Mouse (Mus musculus): Measurements from ENCODE around the gene Tm4sf5. TPM values are rescaled to one million over a fixed set of nuclear protein-coding genes. Genes with fewer than 3 reads are reported as not detected.

Tm4sf5 gene
- total and polyA plus RNA-seq, 3 experiments = 5.5 to 24.5 (median 11.7) TPM

DNA sequence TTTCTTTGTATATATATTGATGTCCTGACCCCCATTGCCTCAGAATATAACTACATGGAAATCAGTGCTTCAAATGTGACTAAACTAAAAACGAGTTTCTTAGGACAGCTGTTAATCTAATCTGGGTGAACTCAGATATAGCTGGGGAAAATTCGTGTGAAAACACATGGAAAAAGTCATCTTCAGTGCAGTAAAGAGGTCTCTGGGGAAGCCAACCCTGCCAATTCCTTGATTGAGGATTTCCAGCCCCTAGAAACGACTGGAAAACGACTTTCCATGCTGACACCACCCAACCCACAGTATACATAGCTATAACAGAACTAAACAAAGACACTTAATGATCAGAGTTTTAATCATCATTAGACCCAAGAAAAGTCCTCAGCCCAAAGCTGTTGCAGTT, 17.2 kb upstream of the Tm4sf5 start:
- dilution Hi-C loops (cut with MboI; ENCODE audit: extremely low pct_ligation_motif_present, extremely low pct_unique_long_range_greater_than_20kb, low sequenced_read_pairs) = no loop called here

DNA sequence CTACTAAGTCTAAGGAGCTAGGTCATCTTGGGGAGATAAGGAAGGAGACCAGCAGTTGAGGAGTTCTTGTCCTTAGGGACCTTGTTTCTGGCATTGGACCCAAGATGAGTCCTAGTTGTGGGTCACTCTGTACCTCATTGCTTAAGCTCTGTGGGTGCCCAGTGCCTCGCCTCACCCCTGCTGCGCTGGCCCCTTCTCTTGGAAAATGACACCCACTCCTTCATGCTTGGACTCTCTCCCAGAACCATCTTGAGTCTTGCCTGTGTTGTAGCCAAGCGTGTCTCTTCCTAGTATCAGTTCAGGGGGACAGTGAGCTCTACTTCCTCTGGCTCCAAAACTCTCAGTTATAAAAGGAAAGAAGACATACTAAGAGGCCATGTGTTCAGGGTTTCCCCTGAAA, 15.9 kb upstream of the Tm4sf5 start:
- no peak for TF ChIP-seq JUND (conservative IDR thresholded peaks at IDR 0.05; ENCODE audit: low read depth, low read length)
- TF ChIP-seq ETS1 (conservative IDR thresholded peaks at IDR 0.05; ENCODE audit: low read depth, low read length) = no peak
- no peak for TF ChIP-seq CTCF (conservative IDR thresholded peaks at IDR 0.05 in 1 of 2, IDR thresholded peaks at IDR 0.05 in 1 of 2; ENCODE audit: low read depth in 2 of 2, low read length in 2 of 2)
- no peak for TF ChIP-seq ZC3H11A (IDR thresholded peaks at IDR 0.05; ENCODE audit: low read depth, low read length)
- no peak for TF ChIP-seq TBP (conservative IDR thresholded peaks at IDR 0.05; ENCODE audit: low read depth, low read length)
- TF ChIP-seq USF2 (conservative IDR thresholded peaks at IDR 0.05; ENCODE audit: low read depth, low read length) = no peak
- no peak for TF ChIP-seq MYC (IDR thresholded peaks at IDR 0.05; ENCODE audit: low read depth, low read length)
- no peak for TF ChIP-seq IRF4 (IDR thresholded peaks at IDR 0.05; ENCODE audit: low read depth, low read length)
- no peak for TF ChIP-seq BHLHE40 (IDR thresholded peaks at IDR 0.05; ENCODE audit: low read depth, low read length)
- in situ Hi-C loops (cut with MboI; ENCODE audit: low pct_ligation_motif_present, low pct_unique_long_range_greater_than_20kb, low sequenced_read_pairs) = no loop called here
- dilution Hi-C loops (cut with MboI; ENCODE audit: extremely low pct_ligation_motif_present, extremely low pct_unique_long_range_greater_than_20kb, low sequenced_read_pairs) = no loop called here

More for the DNA sequence above, 17.2 kb upstream of the Tm4sf5 start:
- Histone ChIP-seq H3K27me3 (replicated peaks) (no peaks in the 10 kb centered on the region), H3K4me2 (ENCODE audit: insufficient read depth, low read depth, poor library complexity, severe bottlenecking) (no peak overlapping the region), H3K36me3 (replicated peaks in 1 of 2; ENCODE audit: control insufficient read depth in 1 of 2, insufficient read depth in 1 of 2, low read length in 1 of 2) (no peaks in the 10 kb centered on the region), H3K27ac (ENCODE audit: insufficient read depth, low read depth) (no peak overlapping the region), H3K9ac (ENCODE audit: insufficient read depth, low read depth) (no peak overlapping the region), H3K4me3 (replicated peaks in 1 of 3; ENCODE audit: low read depth in 2 of 3, low read length in 2 of 3, poor library complexity in 1 of 3) (no peak overlapping the region), H3K79me2 (replicated peaks; ENCODE audit: control insufficient read depth, extremely low read depth, insufficient read depth, poor library complexity, severe bottlenecking) (no peaks in the 10 kb centered on the region), H3K4me1 (ENCODE audit: control insufficient read depth in 1 of 2, insufficient read depth in 2 of 2) (peaks cover 0 to 7% of the 10 kb centered on the region in 2 experiments; a peak in 2 of 4 replicates), H3K9me3 (replicated peaks; ENCODE audit: low read length) (peaks cover 3% of the 10 kb centered on the region)
- no peak for DNase-seq (ENCODE audit: extremely low read depth)
- no peak for TF ChIP-seq CTCF (conservative IDR thresholded peaks at IDR 0.05 in 1 of 2, IDR thresholded peaks at IDR 0.05 in 1 of 2; ENCODE audit: low read depth in 2 of 2, low read length in 2 of 2)
- TF ChIP-seq HCFC1 (IDR thresholded peaks at IDR 0.05; ENCODE audit: low read depth, low read length) = no peak
- no peak for TF ChIP-seq IRF4 (IDR thresholded peaks at IDR 0.05; ENCODE audit: low read depth, low read length)
- TF ChIP-seq ZC3H11A (IDR thresholded peaks at IDR 0.05; ENCODE audit: low read depth, low read length) = no peak
- TF ChIP-seq PAX5 (IDR thresholded peaks at IDR 0.05; ENCODE audit: low read length) = no peak
- TF ChIP-seq POLR2AphosphoS2 (IDR thresholded peaks at IDR 0.05; ENCODE audit: low read depth, low read length) = no peak
- TF ChIP-seq POLR2A (IDR thresholded peaks at IDR 0.05; ENCODE audit: low read depth, low read length) = no peak
- no peak for TF ChIP-seq SIN3A (IDR thresholded peaks at IDR 0.05; ENCODE audit: low read length)
- TF ChIP-seq JUN (IDR thresholded peaks at IDR 0.05; ENCODE audit: insufficient read depth, low read depth, low read length) = no peak
- TF ChIP-seq GABPA (IDR thresholded peaks at IDR 0.05; ENCODE audit: insufficient replicate concordance, low read depth, low read length) = no peak
- no peak for TF ChIP-seq NRF1 (IDR thresholded peaks at IDR 0.05; ENCODE audit: low read depth, low read length)
- no peak for TF ChIP-seq ZNF384 (IDR thresholded peaks at IDR 0.05; ENCODE audit: low read depth, low read length)
- no peak for TF ChIP-seq RCOR1 (conservative IDR thresholded peaks at IDR 0.05; ENCODE audit: low read depth, low read length)
- TF ChIP-seq BHLHE40 (IDR thresholded peaks at IDR 0.05; ENCODE audit: low read depth, low read length) = no peak
- TF ChIP-seq ETS1 (conservative IDR thresholded peaks at IDR 0.05; ENCODE audit: low read depth, low read length) = no peak
- TF ChIP-seq CHD2 (IDR thresholded peaks at IDR 0.05; ENCODE audit: low read length) = no peak
- no peak for TF ChIP-seq MEF2A (IDR thresholded peaks at IDR 0.05; ENCODE audit: borderline replicate concordance, low read depth, low read length)
- TF ChIP-seq MXI1 (IDR thresholded peaks at IDR 0.05; ENCODE audit: low read depth, low read length) = no peak
- no peak for TF ChIP-seq USF2 (conservative IDR thresholded peaks at IDR 0.05; ENCODE audit: low read depth, low read length)
- in situ Hi-C loops (cut with MboI; ENCODE audit: low pct_ligation_motif_present, low pct_unique_long_range_greater_than_20kb, low sequenced_read_pairs) = no loop called here

More for the DNA sequence above, 15.9 kb upstream of the Tm4sf5 start:
- Histone ChIP-seq H3K4me3 (replicated peaks in 1 of 3; ENCODE audit: low read depth in 2 of 3, low read length in 2 of 3, poor library complexity in 1 of 3) (no peak overlapping the region), H3K4me1 (ENCODE audit: control insufficient read depth in 1 of 2, insufficient read depth in 2 of 2) (peaks cover 0 to 7% of the 10 kb centered on the region in 2 experiments; a peak in 2 of 4 replicates), H3K27ac (ENCODE audit: insufficient read depth, low read depth) (no peak overlapping the region), H3K4me2 (ENCODE audit: insufficient read depth, low read depth, poor library complexity, severe bottlenecking) (no peak overlapping the region), H3K9ac (ENCODE audit: insufficient read depth, low read depth) (no peak overlapping the region), H3K36me3 (replicated peaks in 1 of 2; ENCODE audit: control insufficient read depth in 1 of 2, insufficient read depth in 1 of 2, low read length in 1 of 2) (no peaks in the 10 kb centered on the region), H3K27me3 (replicated peaks) (no peaks in the 10 kb centered on the region), H3K9me3 (replicated peaks; ENCODE audit: low read length) (peaks cover 3% of the 10 kb centered on the region), H3K79me2 (replicated peaks; ENCODE audit: control insufficient read depth, extremely low read depth, insufficient read depth, poor library complexity, severe bottlenecking) (no peaks in the 10 kb centered on the region)
- no peak for DNase-seq (ENCODE audit: extremely low read depth)
